Mouse (Mus musculus) midbrain, embryonic 10.5 days (tissue): ENCODE measurements around the gene Fgd6. TPM values are rescaled to one million over a fixed set of nuclear protein-coding genes. Genes with fewer than 3 reads are reported as not detected.

ENCODE experiments used
- DNase-seq: peaks from one replicate; pipeline ENCODE4 v3.0.0-alpha.2; 2017; ENCODE audit warnings: low spot score
- H3K27ac ChIP-seq: fragments of 300-500 bp; sonication (generic); replicated peaks from 2 replicates; pipeline ENCODE4 v1.5.1; 2016; ENCODE audit warnings: mild to moderate bottlenecking
- H3K27me3 ChIP-seq: fragments of 300-500 bp; sonication (generic); 2 replicates; pipeline ENCODE4 v1.6.1; 2016; ENCODE audit warnings: low read depth, mild to moderate bottlenecking; ENCODE audit not compliant: poor library complexity, severe bottlenecking
- H3K36me3 ChIP-seq: fragments of 300-500 bp; sonication (generic); 2 replicates; pipeline ENCODE4 v1.6.1; 2016; ENCODE audit warnings: mild to moderate bottlenecking, moderate library complexity
- H3K4me1 ChIP-seq: fragments of 300-500 bp; sonication (generic); 2 replicates; pipeline ENCODE4 v1.6.1; 2016
- H3K4me3 ChIP-seq: fragments of 300-500 bp; sonication (generic); 2 replicates; pipeline ENCODE4 v1.5.1; 2016; ENCODE audit warnings: mild to moderate bottlenecking, moderate library complexity
- H3K9me3 ChIP-seq: fragments of 300-500 bp; sonication (generic); replicated peaks from 2 replicates; pipeline ENCODE4 v1.6.1; 2016; ENCODE audit warnings: mild to moderate bottlenecking
- WGBS: fragments of 180-500 bp; shearing (Covaris S2); methylation state at CpG from one replicate; pipeline ENCODE4 v1.1.7; 2016; 5-methylcytosine and 5-hydroxymethylcytosine counted together
- polyA plus RNA-seq: library from polyadenylated mRNA; unstranded; fragments of >200 nt; fragmentation: Nextera tagmentation; extraction: Ambion mirVana; gene quantifications from 2 replicates; pipeline ENCODE4 v1.2.1, GENCODE M21; 2016

The Fgd6 gene
- polyA plus RNA-seq, 1 experiment from 2014 or later = 4.5 TPM

GRCm38 (mm10) chr10:94082040-94082734 is 46.4 kb downstream of the Fgd6 start:
- WGBS = 41% methylated on average over 7 of the region's 7 CpGs
- H3K27ac ChIP-seq = peak overlapping the region; percentile 19; the same call in 1 of the 2 replicates

GRCm38 (mm10) chr10:94086315-94086714 is 50.5 kb downstream of the Fgd6 start:
- no peak overlapping the region for H3K4me3 ChIP-seq
- H3K27me3 ChIP-seq = no peaks in the 10 kb centered on the region
- H3K36me3 ChIP-seq = peaks cover 21% of the 10 kb centered on the region
- DNase-seq = no peak
- WGBS = 90% methylated on average over 8 of the region's 8 CpGs
- H3K4me1 ChIP-seq = peaks cover 31% of the 10 kb centered on the region
- peaks cover 3% of the 10 kb centered on the region; the same call in 1 of the 2 replicates for H3K9me3 ChIP-seq
- peak overlapping the region; percentile 76; the same call in 1 of the 2 replicates for H3K27ac ChIP-seq

More at GRCm38 (mm10) chr10:94082040-94082734, 46.4 kb downstream of the Fgd6 start:
- DNase-seq = no peak
- Histone ChIP-seq H3K4me1 (peaks cover 32% of the 10 kb centered on the region), H3K4me3 (no peak overlapping the region), H3K9me3 (no peaks in the 10 kb centered on the region), H3K27me3 (no peaks in the 10 kb centered on the region), H3K36me3 (no peaks in the 10 kb centered on the region)

- no peaks in the 10 kb centered on the region for H3K27me3 ChIP-seq
- H3K36me3 ChIP-seq = peaks cover 33% of the 10 kb centered on the region
- H3K4me1 ChIP-seq = peaks cover 22% of the 10 kb centered on the region
- 60% methylated on average over 8 of the region's 11 CpGs for WGBS
- peak overlapping the region; percentile 76 for H3K27ac ChIP-seq
- H3K9me3 ChIP-seq = peaks cover 14% of the 10 kb centered on the region
- peak overlapping the region; percentile 34; the same call in 1 of the 2 replicates for H3K4me3 ChIP-seq
- peak; percentile 60 for DNase-seq
Observed at GRCm38 (mm10) chr10:94087367-94088077, 51.7 kb downstream of the Fgd6 start.

- Histone ChIP-seq H3K27me3 (no peaks in the 10 kb centered on the region), H3K36me3 (peaks cover 35% of the 10 kb centered on the region), H3K4me1 (peaks cover 39% of the 10 kb centered on the region), H3K27ac (no peak overlapping the region), H3K4me3 (no peak overlapping the region), H3K9me3 (peaks cover 14% of the 10 kb centered on the region)
- DNase-seq = no peak
- WGBS = 90% methylated on average over 3 of the region's 3 CpGs
Observed at GRCm38 (mm10) chr10:94090032-94090431, 54.2 kb downstream of the Fgd6 start.

GRCm38 (mm10) chr10:94093534-94093933 is 57.7 kb downstream of the Fgd6 start:
- no peaks in the 10 kb centered on the region for H3K27me3 ChIP-seq
- DNase-seq = peak; percentile 31
- H3K36me3 ChIP-seq = peaks cover 35% of the 10 kb centered on the region
- H3K4me1 ChIP-seq = peaks cover 38% of the 10 kb centered on the region
- H3K4me3 ChIP-seq = no peak overlapping the region
- WGBS = 34% methylated on average over 5 of the region's 5 CpGs
- H3K27ac ChIP-seq = 0 out of 2 replicates have a peak overlapping the region, but pooled peaks have one; percentile 67
- peaks cover 14% of the 10 kb centered on the region for H3K9me3 ChIP-seq

GRCm38 (mm10) chr10:94095743-94096465 is 60.1 kb downstream of the Fgd6 start:
- H3K4me3 ChIP-seq = no peak overlapping the region
- H3K36me3 ChIP-seq = peaks cover 26% of the 10 kb centered on the region
- no peak overlapping the region for H3K27ac ChIP-seq
- no peaks in the 10 kb centered on the region for H3K27me3 ChIP-seq
- DNase-seq = no peak
- 91% methylated on average over 17 of the region's 17 CpGs for WGBS
- peaks cover 14% of the 10 kb centered on the region for H3K9me3 ChIP-seq
- peaks cover 38% of the 10 kb centered on the region for H3K4me1 ChIP-seq

GRCm38 (mm10) chr10:94097081-94097845 is 61.5 kb downstream of the Fgd6 start:
- peaks cover under 1% of the 10 kb centered on the region for H3K9me3 ChIP-seq
- peak overlapping the region; percentile 67 for H3K27ac ChIP-seq
- 65% methylated on average over 3 of the region's 3 CpGs for WGBS
- no peak overlapping the region for H3K4me3 ChIP-seq
- H3K4me1 ChIP-seq = peaks cover 38% of the 10 kb centered on the region
- H3K36me3 ChIP-seq = peaks cover 19% of the 10 kb centered on the region
- no peaks in the 10 kb centered on the region for H3K27me3 ChIP-seq
- DNase-seq = no peak

GRCm38 (mm10) chr10:94098100-94098499 is 62.3 kb downstream of the Fgd6 start:
- Histone ChIP-seq H3K4me3 (no peak overlapping the region), H3K36me3 (peaks cover 23% of the 10 kb centered on the region), H3K27ac (peak overlapping the region; percentile 67; the same call in 1 of the 2 replicates), H3K9me3 (no peaks in the 10 kb centered on the region), H3K4me1 (peaks cover 35% of the 10 kb centered on the region), H3K27me3 (no peaks in the 10 kb centered on the region)
- DNase-seq = no peak
- 86% methylated on average over 3 of the region's 3 CpGs for WGBS

GRCm38 (mm10) chr10:94105498-94105897 is 69.7 kb downstream of the Fgd6 start:
- no peak for DNase-seq
- Histone ChIP-seq H3K9me3 (no peaks in the 10 kb centered on the region), H3K4me3 (no peak overlapping the region), H3K4me1 (no peaks in the 10 kb centered on the region), H3K36me3 (peaks cover 49% of the 10 kb centered on the region), H3K27me3 (no peaks in the 10 kb centered on the region), H3K27ac (no peak overlapping the region)
- 94% methylated on average over 10 of the region's 10 CpGs for WGBS

GRCm38 (mm10) chr10:94107168-94107567 is 71.4 kb downstream of the Fgd6 start:
- H3K27me3 ChIP-seq = no peaks in the 10 kb centered on the region
- peaks cover 44% of the 10 kb centered on the region for H3K36me3 ChIP-seq
- WGBS = 86% methylated on average over 4 of the region's 4 CpGs
- H3K27ac ChIP-seq = no peak overlapping the region
- H3K4me1 ChIP-seq = no peaks in the 10 kb centered on the region
- H3K4me3 ChIP-seq = no peak overlapping the region
- DNase-seq = no peak
- H3K9me3 ChIP-seq = no peaks in the 10 kb centered on the region

GRCm38 (mm10) chr10:94107607-94108006 is 71.8 kb downstream of the Fgd6 start:
- H3K36me3 ChIP-seq = peaks cover 40% of the 10 kb centered on the region
- no peaks in the 10 kb centered on the region for H3K4me1 ChIP-seq
- no peak overlapping the region for H3K4me3 ChIP-seq
- 94% methylated on average over 7 of the region's 7 CpGs for WGBS
- H3K27ac ChIP-seq = no peak overlapping the region
- no peaks in the 10 kb centered on the region for H3K27me3 ChIP-seq
- no peaks in the 10 kb centered on the region for H3K9me3 ChIP-seq
- DNase-seq = no peak

GRCm38 (mm10) chr10:94108791-94109190 is 73.0 kb downstream of the Fgd6 start:
- H3K9me3 ChIP-seq = no peaks in the 10 kb centered on the region
- peaks cover 30% of the 10 kb centered on the region for H3K36me3 ChIP-seq
- DNase-seq = no peak
- H3K27ac ChIP-seq = no peak overlapping the region
- 94% methylated on average over 6 of the region's 6 CpGs for WGBS
- no peaks in the 10 kb centered on the region for H3K27me3 ChIP-seq
- no peaks in the 10 kb centered on the region for H3K4me1 ChIP-seq
- H3K4me3 ChIP-seq = no peak overlapping the region
